Mouse (Mus musculus): ENCODE measurements around the gene Twist2. TPM values are rescaled to one million over a fixed set of nuclear protein-coding genes. Genes with fewer than 3 reads are reported as not detected.

The Twist2 gene
- total and polyA plus RNA-seq, 2 experiments from 2014 or later: 3.8 to 7.2 TPM

DNA sequence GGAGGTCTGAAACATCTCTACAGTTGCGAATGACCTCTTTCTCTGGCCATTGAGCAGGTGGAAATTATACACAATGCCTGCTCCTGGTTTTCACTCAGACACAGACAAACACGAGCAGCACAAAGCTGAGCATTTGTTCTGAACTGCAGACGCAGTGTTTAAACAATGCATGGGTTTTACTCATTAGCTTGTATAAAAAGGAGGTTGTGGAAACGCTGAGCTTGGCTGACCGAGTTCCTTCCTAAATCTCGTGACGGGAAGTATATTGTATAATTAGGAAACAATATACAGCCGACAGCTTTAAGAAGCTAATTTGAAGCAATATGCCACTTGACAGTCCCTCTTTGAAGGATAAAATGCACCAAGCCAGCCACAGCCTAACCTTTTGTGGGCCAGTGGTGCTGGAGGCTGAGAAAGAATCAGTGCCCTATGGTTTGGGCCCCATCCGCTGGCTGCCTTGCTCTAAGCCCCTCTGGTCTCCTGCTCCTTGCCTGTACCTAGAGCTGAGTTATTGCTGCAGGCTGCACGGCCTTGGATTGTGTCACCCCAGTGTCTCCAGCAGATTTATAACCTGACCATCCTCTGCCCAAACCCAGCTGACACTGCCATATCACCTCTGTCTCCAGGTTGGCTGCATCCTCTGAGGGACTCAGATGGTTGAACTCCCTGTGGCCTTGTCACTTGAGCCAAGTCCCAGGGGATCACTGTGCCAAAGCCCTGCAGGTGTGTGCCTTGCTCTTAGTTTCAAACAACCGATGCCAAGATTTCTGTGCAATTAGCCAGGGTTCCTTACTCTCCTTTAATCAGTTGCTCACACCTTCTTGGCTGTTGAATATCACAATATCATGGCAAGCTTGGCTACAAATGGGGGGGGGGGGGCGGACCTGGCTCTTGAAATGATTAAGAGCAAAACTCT, 42.4 kb upstream of the Twist2 start:
- peak overlapping the region; percentile 21; the same call in 1 of the 2 replicates for H3K27ac ChIP-seq (ENCODE audit: low read depth, low read length)
- H3K4me1 ChIP-seq (ENCODE audit: insufficient read depth, low read length): peaks cover 20% of the 10 kb centered on the region
- no peak overlapping the region for H3K4me2 ChIP-seq (ENCODE audit: low read depth, low read length, poor library complexity, severe bottlenecking)
- no peaks in the 10 kb centered on the region for H3K9me3 ChIP-seq (ENCODE audit: low read length)
- 22% methylated on average over 12 of the region's 12 CpGs for WGBS
- TF ChIP-seq CTCF (IDR thresholded peaks at IDR 0.05): no peak
- peak; percentile 24 for DNase-seq (ENCODE audit: low spot score)
- H3K27me3 ChIP-seq (ENCODE audit: insufficient read depth, low read length): no peaks in the 10 kb centered on the region; the same call in 1 of the 2 replicates
- H3K4me3 ChIP-seq (ENCODE audit: low read depth, low read length): no peak overlapping the region
- H3K36me3 ChIP-seq (ENCODE audit: insufficient read depth, low read length): no peaks in the 10 kb centered on the region
- peak overlapping the region; percentile 13 for H3K9ac ChIP-seq (replicated peaks; ENCODE audit: low read length, poor library complexity, severe bottlenecking)
- ATAC-seq (ENCODE audit: low FRiP score): no peak

DNA sequence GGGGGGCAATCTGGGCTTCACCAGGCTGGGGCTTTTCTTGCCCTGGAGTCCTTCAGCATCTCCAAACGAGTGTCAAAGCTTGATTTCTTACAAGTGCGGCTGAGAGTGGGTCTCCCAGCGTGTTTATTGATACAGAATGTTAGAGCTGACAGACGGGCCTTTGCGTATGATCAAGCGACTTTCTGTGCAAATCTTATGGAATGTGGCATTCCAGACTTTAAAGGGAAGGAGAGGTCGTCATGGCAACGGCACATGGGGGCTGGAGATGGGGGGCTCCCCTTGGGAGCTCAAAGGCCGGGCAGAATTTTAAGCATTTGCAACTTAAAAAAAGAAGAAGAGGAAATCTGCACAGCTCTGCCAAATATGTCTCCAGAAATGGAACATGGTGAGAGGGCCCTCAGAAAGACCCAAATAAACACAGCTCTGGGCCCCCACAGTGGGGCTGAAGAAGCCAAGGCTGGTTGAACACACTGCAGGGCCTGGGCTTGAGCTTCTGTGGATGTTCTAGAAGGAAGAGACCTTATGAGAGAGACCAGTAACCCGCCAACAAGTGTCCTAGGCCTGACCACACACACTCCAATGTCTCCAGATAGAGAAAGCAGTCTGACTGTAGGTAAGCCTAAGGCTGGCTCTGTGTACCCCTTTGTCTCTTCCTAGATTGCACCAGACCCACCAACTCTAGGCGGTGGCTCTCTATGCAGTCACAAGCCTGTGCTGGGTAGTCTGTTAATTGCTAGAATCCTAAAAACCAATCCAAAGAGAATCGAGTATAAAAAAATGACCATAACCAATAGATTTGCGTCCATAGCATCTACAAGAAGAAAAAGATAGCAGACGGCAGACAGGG, 40.9 kb upstream of the Twist2 start:
- Histone ChIP-seq H3K4me1 (ENCODE audit: insufficient read depth, low read length) (peaks cover 20% of the 10 kb centered on the region), H3K4me2 (ENCODE audit: low read depth, low read length, poor library complexity, severe bottlenecking) (no peak overlapping the region), H3K9me3 (ENCODE audit: low read length) (no peaks in the 10 kb centered on the region), H3K4me3 (ENCODE audit: low read depth, low read length) (no peak overlapping the region), H3K27me3 (ENCODE audit: insufficient read depth, low read length) (no peaks in the 10 kb centered on the region; the same call in 1 of the 2 replicates), H3K27ac (ENCODE audit: low read depth, low read length) (peak overlapping the region; percentile 67), H3K9ac (replicated peaks; ENCODE audit: low read length, poor library complexity, severe bottlenecking) (no peak overlapping the region), H3K36me3 (ENCODE audit: insufficient read depth, low read length) (no peaks in the 10 kb centered on the region)
- no peak for TF ChIP-seq CTCF (IDR thresholded peaks at IDR 0.05)
- ATAC-seq (ENCODE audit: low FRiP score) (peak; percentile 71; the same call in 1 of the 2 replicates), DNase-seq (ENCODE audit: low spot score) (peak; percentile 56)
- WGBS: 37% methylated on average over 14 of the region's 14 CpGs

DNA sequence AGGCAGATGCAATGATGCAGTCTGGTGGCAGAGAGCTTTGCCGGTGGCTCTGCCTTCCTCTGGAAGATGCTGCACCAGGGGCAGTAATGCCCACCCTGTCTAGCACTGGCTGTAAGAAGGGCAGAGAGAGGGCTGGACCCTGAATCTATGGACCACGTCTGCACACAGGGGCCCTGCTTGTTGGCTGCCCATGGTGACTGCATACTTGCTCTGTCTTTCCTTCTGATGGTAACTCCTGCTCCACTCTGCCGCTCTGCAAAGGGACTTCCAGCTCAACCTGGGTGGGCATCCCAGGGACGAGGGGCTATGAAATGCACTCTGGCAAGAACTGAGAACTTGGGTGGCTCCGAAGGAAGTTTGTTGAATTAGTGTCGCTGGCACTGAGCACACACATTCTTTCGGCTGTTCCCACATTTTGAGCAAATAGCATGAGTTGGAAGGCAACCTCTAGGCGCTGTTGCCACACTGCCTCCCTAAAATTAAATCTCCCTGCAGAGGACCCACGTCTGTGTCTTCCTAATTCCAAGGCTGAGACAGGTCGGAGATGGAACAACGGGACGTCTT, 38.7 kb upstream of the Twist2 start:
- no peak overlapping the region for H3K27ac ChIP-seq (ENCODE audit: low read depth, low read length)
- DNase-seq (ENCODE audit: low spot score): no peak
- no peaks in the 10 kb centered on the region for H3K9me3 ChIP-seq (ENCODE audit: low read length)
- 53% methylated on average over 12 of the region's 12 CpGs for WGBS
- no peak overlapping the region for H3K9ac ChIP-seq (replicated peaks; ENCODE audit: low read length, poor library complexity, severe bottlenecking)
- H3K36me3 ChIP-seq (ENCODE audit: insufficient read depth, low read length): no peaks in the 10 kb centered on the region
- H3K27me3 ChIP-seq (ENCODE audit: insufficient read depth, low read length): no peaks in the 10 kb centered on the region
- H3K4me2 ChIP-seq (ENCODE audit: low read depth, low read length, poor library complexity, severe bottlenecking): no peak overlapping the region
- no peak for TF ChIP-seq CTCF (IDR thresholded peaks at IDR 0.05)
- no peak overlapping the region for H3K4me3 ChIP-seq (ENCODE audit: low read depth, low read length)
- H3K4me1 ChIP-seq (ENCODE audit: insufficient read depth, low read length): peaks cover 20% of the 10 kb centered on the region
- no peak for ATAC-seq (ENCODE audit: low FRiP score)

DNA sequence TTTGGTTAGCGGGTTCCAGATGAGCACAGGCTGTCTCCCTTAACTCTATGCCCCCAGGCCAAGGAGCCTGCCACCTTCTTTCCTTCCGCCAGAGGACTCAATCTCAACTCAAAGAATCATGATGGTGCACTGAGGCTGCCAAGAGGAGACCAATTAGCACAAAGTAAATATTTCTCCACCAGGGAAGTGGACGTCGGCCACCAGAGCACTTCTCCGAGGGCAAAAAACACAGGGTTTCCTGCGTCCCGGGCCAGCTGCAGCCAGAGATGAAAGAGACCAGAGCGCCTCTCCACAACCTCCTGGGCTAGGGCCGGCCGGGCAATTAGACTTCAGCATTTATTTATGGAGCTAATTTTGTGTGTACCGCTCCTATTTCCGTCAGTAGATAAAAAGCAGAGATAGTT, 31.0 kb upstream of the Twist2 start:
- Histone ChIP-seq H3K9ac (replicated peaks; ENCODE audit: low read length, poor library complexity, severe bottlenecking) (no peak overlapping the region), H3K9me3 (ENCODE audit: low read length) (no peaks in the 10 kb centered on the region), H3K36me3 (ENCODE audit: insufficient read depth, low read length) (no peaks in the 10 kb centered on the region), H3K27ac (ENCODE audit: low read depth, low read length) (no peak overlapping the region), H3K4me3 (ENCODE audit: low read depth, low read length) (no peak overlapping the region), H3K4me1 (ENCODE audit: insufficient read depth, low read length) (no peaks in the 10 kb centered on the region), H3K27me3 (ENCODE audit: insufficient read depth, low read length) (no peaks in the 10 kb centered on the region), H3K4me2 (ENCODE audit: low read depth, low read length, poor library complexity, severe bottlenecking) (no peak overlapping the region)
- no peak for ATAC-seq (ENCODE audit: low FRiP score)
- no peak for TF ChIP-seq CTCF (IDR thresholded peaks at IDR 0.05)
- WGBS: 46% methylated on average over 12 of the region's 12 CpGs
- no peak for DNase-seq (ENCODE audit: low spot score)

DNA sequence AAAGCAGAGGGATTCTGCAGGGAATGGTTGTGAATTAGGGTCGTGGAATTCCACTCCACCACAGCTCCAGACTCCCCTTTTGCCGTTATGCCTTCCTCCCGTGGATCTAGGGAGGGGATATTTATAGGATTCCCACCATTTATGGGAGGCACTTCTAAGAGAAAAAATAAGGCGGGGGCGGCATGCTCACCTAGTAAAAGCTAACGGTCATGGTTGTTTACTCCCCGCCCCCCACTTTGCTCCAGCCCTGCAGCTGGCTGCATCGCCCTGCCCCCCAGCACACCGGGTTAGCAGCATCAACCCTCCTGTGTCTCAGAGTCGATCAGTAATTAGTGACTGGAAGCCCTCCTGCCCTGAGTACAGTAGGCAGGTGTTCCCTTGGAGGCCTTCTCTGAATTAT, 30.6 kb upstream of the Twist2 start:
- no peak for DNase-seq (ENCODE audit: low spot score)
- Histone ChIP-seq H3K9ac (replicated peaks; ENCODE audit: low read length, poor library complexity, severe bottlenecking) (no peak overlapping the region), H3K27ac (ENCODE audit: low read depth, low read length) (no peak overlapping the region), H3K36me3 (ENCODE audit: insufficient read depth, low read length) (no peaks in the 10 kb centered on the region), H3K9me3 (ENCODE audit: low read length) (no peaks in the 10 kb centered on the region), H3K4me1 (ENCODE audit: insufficient read depth, low read length) (no peaks in the 10 kb centered on the region), H3K27me3 (ENCODE audit: insufficient read depth, low read length) (no peaks in the 10 kb centered on the region), H3K4me2 (ENCODE audit: low read depth, low read length, poor library complexity, severe bottlenecking) (no peak overlapping the region), H3K4me3 (ENCODE audit: low read depth, low read length) (no peak overlapping the region)
- WGBS: 20% methylated on average over 10 of the region's 10 CpGs
- TF ChIP-seq CTCF (IDR thresholded peaks at IDR 0.05): no peak
- no peak for ATAC-seq (ENCODE audit: low FRiP score)
